Mouse (Mus musculus) spleen, postnatal 36 days (tissue): Measurements from ENCODE around the gene H2al2a.
"Not testable (repeated sequence)": the region's sequence is repeated elsewhere in the genome, so short reads cannot be mapped to it uniquely, and the experiment has no call there.

ENCODE experiments used
- DNase-seq, 2 experiments: peaks; one replicate each; pipeline ENCODE4 v3.0.0; 2022; ENCODE audit warnings: low spot score in 2 of 2, mixed read lengths in 1 of 2

H2al2a gene

GRCm38 (mm10) chr2:18028140-18029021 is 31.6 kb upstream of the H2al2a start:
- peak; percentile 49 to 52 for DNase-seq

- DNase-seq = peak; percentile 84 to 85
Measured at GRCm38 (mm10) chr2:18027448-18028139, 30.8 kb upstream of the H2al2a start.

GRCm38 (mm10) chr2:18026116-18026947 is 29.6 kb upstream of the H2al2a start:
- DNase-seq = peak; percentile 25 to 27

- no peak for DNase-seq
Measured at GRCm38 (mm10) chr2:18025781-18026115, 29.0 kb upstream of the H2al2a start.

- no peak for DNase-seq
Measured at GRCm38 (mm10) chr2:18025116-18025515, 28.4 kb upstream of the H2al2a start.

- DNase-seq = no peak
Measured at GRCm38 (mm10) chr2:18022886-18023285, 26.1 kb upstream of the H2al2a start.

- DNase-seq = no peak
Measured at GRCm38 (mm10) chr2:18019122-18019521, 22.4 kb upstream of the H2al2a start.

GRCm38 (mm10) chr2:18017321-18017720 is 20.6 kb upstream of the H2al2a start:
- no peak for DNase-seq

- DNase-seq = no peak
Measured at GRCm38 (mm10) chr2:18016639-18017038, 19.9 kb upstream of the H2al2a start.

GRCm38 (mm10) chr2:18015581-18015980 is 18.8 kb upstream of the H2al2a start:
- DNase-seq = no peak

- DNase-seq = no peak
Measured at GRCm38 (mm10) chr2:18012866-18013265, 16.1 kb upstream of the H2al2a start.

GRCm38 (mm10) chr2:18011226-18011625 is 14.5 kb upstream of the H2al2a start:
- DNase-seq = no peak

- DNase-seq = no peak
Measured at GRCm38 (mm10) chr2:18005137-18005536, 8.4 kb upstream of the H2al2a start.

- no peak for DNase-seq
Measured at GRCm38 (mm10) chr2:18004286-18004685, 7.5 kb upstream of the H2al2a start.

GRCm38 (mm10) chr2:18002306-18002705 is 5.5 kb upstream of the H2al2a start:
- no peak for DNase-seq

- peak in 1 of 2 experiments; percentile 10 for DNase-seq
Measured at GRCm38 (mm10) chr2:17989562-17989961, 7.2 kb downstream of the H2al2a start.

GRCm38 (mm10) chr2:17989115-17989514 is 7.6 kb downstream of the H2al2a start:
- DNase-seq = no peak

GRCm38 (mm10) chr2:17986694-17987093 is 10.1 kb downstream of the H2al2a start:
- DNase-seq = no peak

- DNase-seq = no peak
Measured at GRCm38 (mm10) chr2:17984774-17985173, 12.0 kb downstream of the H2al2a start.

- no peak for DNase-seq
Measured at GRCm38 (mm10) chr2:17982747-17983146, 14.0 kb downstream of the H2al2a start.

- no peak for DNase-seq
Measured at GRCm38 (mm10) chr2:17978706-17979105, 18.1 kb downstream of the H2al2a start.

GRCm38 (mm10) chr2:17978251-17978650 is 18.5 kb downstream of the H2al2a start:
- DNase-seq = not testable (repeated sequence)
